Mouse (Mus musculus) heart, embryonic 15.5 days (tissue): ENCODE data around the gene Mettl1. TPM values are rescaled to one million over a fixed set of nuclear protein-coding genes. Genes with fewer than 3 reads are reported as not detected.

Source experiments
- ATAC-seq: fragments of 200-750 bp; cut with Nextera tagmentation; replicated peaks from 2 replicates; pipeline ENCODE4 v1.8.0; 2017; ENCODE audit warnings: low read depth, moderate TSS enrichment; ENCODE audit not compliant: insufficient number of reproducible peaks, insufficient read depth, low FRiP score
- H3K27ac ChIP-seq: fragments of 300-500 bp; sonication (generic); 2 replicates; pipeline ENCODE4 v1.5.1; 2015; ENCODE audit warnings: mild to moderate bottlenecking, inconsistent platforms
- H3K27me3 ChIP-seq: fragments of 300-500 bp; sonication (generic); 2 replicates; pipeline ENCODE4 v1.6.1; 2015; ENCODE audit warnings: inconsistent platforms
- H3K36me3 ChIP-seq: fragments of 300-500 bp; sonication (generic); 2 replicates; pipeline ENCODE4 v1.6.1; 2015; ENCODE audit warnings: mild to moderate bottlenecking, inconsistent platforms
- H3K4me1 ChIP-seq: fragments of 300-500 bp; sonication (generic); replicated peaks from 2 replicates; pipeline ENCODE4 v1.6.1; 2015; ENCODE audit warnings: inconsistent platforms
- H3K4me2 ChIP-seq: fragments of 300-500 bp; sonication (generic); 2 replicates; pipeline ENCODE4 v1.6.1; 2015; ENCODE audit warnings: inconsistent platforms, mild to moderate bottlenecking, moderate library complexity
- H3K4me3 ChIP-seq: fragments of 300-500 bp; sonication (generic); 2 replicates; pipeline ENCODE4 v1.5.1; 2015; ENCODE audit warnings: mild to moderate bottlenecking, inconsistent platforms
- H3K9ac ChIP-seq: fragments of 300-500 bp; sonication (generic); 2 replicates; pipeline ENCODE4 v1.6.1; 2015; ENCODE audit warnings: mild to moderate bottlenecking, inconsistent platforms
- H3K9me3 ChIP-seq: fragments of 300-500 bp; sonication (generic); replicated peaks from 2 replicates; pipeline ENCODE4 v1.6.1; 2016; ENCODE audit warnings: inconsistent platforms
- WGBS: fragments of 180-500 bp; shearing (Covaris S2); methylation state at CpG from one replicate; pipeline ENCODE4 v1.1.7; 2015; ENCODE audit warnings: mixed read lengths; 5-methylcytosine and 5-hydroxymethylcytosine counted together
- polyA plus RNA-seq: library from polyadenylated mRNA; unstranded; fragments of >200 nt; fragmentation: Nextera tagmentation; extraction: Ambion mirVana; gene quantifications from 2 replicates; pipeline ENCODE4 v1.2.1, GENCODE M21; 2015

Mettl1 gene
- 27.7 and 32.0 TPM in 2 replicates for polyA plus RNA-seq

- 0% methylated on average over 28 of the region's 28 CpGs for WGBS
- H3K27ac ChIP-seq, result peak within 1 kb of the TSS; percentile 78
Observed at GRCm38 (mm10) chr10:127041274-127041766, at the start of gene Mettl1, which contains the start of gene Eef1akmt3. Gene Mettl1 (plus strand): TSS chr10:127041414. Gene Eef1akmt3 (minus strand): TSS chr10:127041513.

GRCm38 (mm10) chr10:126991676-126992075, 49.5 kb upstream of the Mettl1 start:
- H3K4me2 ChIP-seq, result no peak overlapping the region
- H3K9me3 ChIP-seq, result no peaks in the 10 kb centered on the region
- no peak overlapping the region for H3K27ac ChIP-seq
- peaks cover 50% of the 10 kb centered on the region for H3K36me3 ChIP-seq
- H3K4me1 ChIP-seq, result peaks cover 52% of the 10 kb centered on the region
- no peak overlapping the region for H3K4me3 ChIP-seq
- ATAC-seq, result no peak
- no peaks in the 10 kb centered on the region for H3K27me3 ChIP-seq
- no peak overlapping the region for H3K9ac ChIP-seq
- WGBS, result 48% methylated on average over 3 of the region's 3 CpGs

More at GRCm38 (mm10) chr10:127041274-127041766, at the start of gene Mettl1, which contains the start of gene Eef1akmt3:
- Histone ChIP-seq H3K4me2 (peak within 1 kb of the TSS; percentile 100), H3K36me3 (peaks cover 9% of the 10 kb centered on the region; the same call in 1 of the 2 replicates), H3K9me3 (no peaks in the 10 kb centered on the region), H3K4me1 (peaks cover 15% of the 10 kb centered on the region), H3K27me3 (peaks cover 16% of the 10 kb centered on the region), H3K4me3 (peak within 1 kb of the TSS; percentile 98), H3K9ac (peak within 1 kb of the TSS; percentile 76)
- peak; percentile 61 for ATAC-seq

GRCm38 (mm10) chr10:126993621-126994020, 47.6 kb upstream of the Mettl1 start:
- no peak overlapping the region for H3K4me2 ChIP-seq
- H3K4me3 ChIP-seq, result no peak overlapping the region
- H3K36me3 ChIP-seq, result peaks cover 65% of the 10 kb centered on the region
- H3K27ac ChIP-seq, result no peak overlapping the region
- H3K4me1 ChIP-seq, result peaks cover 32% of the 10 kb centered on the region
- H3K9ac ChIP-seq, result no peak overlapping the region
- no peaks in the 10 kb centered on the region for H3K27me3 ChIP-seq
- ATAC-seq, result no peak
- no peaks in the 10 kb centered on the region for H3K9me3 ChIP-seq
- WGBS, result 84% methylated on average over 3 of the region's 3 CpGs

- Histone ChIP-seq H3K4me1 (no peaks in the 10 kb centered on the region; the same call in 1 of the 2 replicates), H3K4me3 (no peak overlapping the region), H3K36me3 (peaks cover 56% of the 10 kb centered on the region), H3K4me2 (no peak overlapping the region), H3K27ac (no peak overlapping the region), H3K9me3 (no peaks in the 10 kb centered on the region), H3K9ac (no peak overlapping the region), H3K27me3 (no peaks in the 10 kb centered on the region)
- whole genome bisulfite sequencing, result 53% methylated on average over 13 of the region's 13 CpGs
- no peak for ATAC-seq
Observed at GRCm38 (mm10) chr10:126997340-126998113, 43.7 kb upstream of the Mettl1 start.

- H3K27ac ChIP-seq, result no peak within 1 kb of the TSS
- H3K27me3 ChIP-seq, result no peaks in the 10 kb centered on the region
- H3K4me3 ChIP-seq, result no peak within 1 kb of the TSS
- H3K4me1 ChIP-seq, result no peaks in the 10 kb centered on the region; the same call in 1 of the 2 replicates
- H3K36me3 ChIP-seq, result peaks cover 26% of the 10 kb centered on the region
- no peak for ATAC-seq
- no peak within 1 kb of the TSS for H3K9ac ChIP-seq
- WGBS, result 90% methylated on average over 5 of the region's 5 CpGs
- H3K4me2 ChIP-seq, result no peak within 1 kb of the TSS
- H3K9me3 ChIP-seq, result no peaks in the 10 kb centered on the region
Observed at GRCm38 (mm10) chr10:127000529-127000928, 40.7 kb upstream of the Mettl1 start, which contains the start of gene Avil. Gene Avil (plus strand): TSS chr10:127000709.

- ATAC-seq, result no peak
- H3K27ac ChIP-seq, result no peak overlapping the region
- no peaks in the 10 kb centered on the region for H3K9me3 ChIP-seq
- 81% methylated on average over 9 of the region's 9 CpGs for WGBS
- H3K36me3 ChIP-seq, result peaks cover 20% of the 10 kb centered on the region
- no peak overlapping the region for H3K9ac ChIP-seq
- H3K27me3 ChIP-seq, result no peaks in the 10 kb centered on the region
- no peak overlapping the region for H3K4me3 ChIP-seq
- no peak overlapping the region for H3K4me2 ChIP-seq
- no peaks in the 10 kb centered on the region; the same call in 1 of the 2 replicates for H3K4me1 ChIP-seq
Observed at GRCm38 (mm10) chr10:127001297-127001696, 39.9 kb upstream of the Mettl1 start.

GRCm38 (mm10) chr10:127002056-127002455, 39.2 kb upstream of the Mettl1 start:
- no peak overlapping the region for H3K9ac ChIP-seq
- no peaks in the 10 kb centered on the region for H3K9me3 ChIP-seq
- no peak for ATAC-seq
- H3K4me2 ChIP-seq, result no peak overlapping the region
- WGBS, result 75% methylated on average over 1 of the region's 1 CpGs
- no peaks in the 10 kb centered on the region for H3K27me3 ChIP-seq
- H3K4me1 ChIP-seq, result no peaks in the 10 kb centered on the region; the same call in 1 of the 2 replicates
- peaks cover 20% of the 10 kb centered on the region for H3K36me3 ChIP-seq
- H3K27ac ChIP-seq, result no peak overlapping the region
- no peak overlapping the region for H3K4me3 ChIP-seq

- Histone ChIP-seq H3K4me1 (no peaks in the 10 kb centered on the region), H3K9ac (no peak overlapping the region), H3K4me3 (no peak overlapping the region), H3K36me3 (peaks cover 13% of the 10 kb centered on the region), H3K9me3 (no peaks in the 10 kb centered on the region), H3K27ac (no peak overlapping the region), H3K4me2 (no peak overlapping the region), H3K27me3 (no peaks in the 10 kb centered on the region)
- WGBS, result 86% methylated on average over 5 of the region's 5 CpGs
- no peak for ATAC-seq
Observed at GRCm38 (mm10) chr10:127002765-127003164, 38.4 kb upstream of the Mettl1 start.

- no peaks in the 10 kb centered on the region for H3K4me1 ChIP-seq
- peaks cover 7% of the 10 kb centered on the region for H3K36me3 ChIP-seq
- no peak overlapping the region for H3K27ac ChIP-seq
- no peak for ATAC-seq
- no peak overlapping the region for H3K9ac ChIP-seq
- H3K27me3 ChIP-seq, result no peaks in the 10 kb centered on the region
- H3K4me2 ChIP-seq, result no peak overlapping the region
- 90% methylated on average over 8 of the region's 8 CpGs for WGBS
- H3K9me3 ChIP-seq, result no peaks in the 10 kb centered on the region
- H3K4me3 ChIP-seq, result no peak overlapping the region
Observed at GRCm38 (mm10) chr10:127003334-127003733, 37.9 kb upstream of the Mettl1 start.

- H3K4me1 ChIP-seq, result no peaks in the 10 kb centered on the region
- 80% methylated on average over 7 of the region's 7 CpGs for WGBS
- no peak overlapping the region for H3K4me3 ChIP-seq
- no peak overlapping the region for H3K9ac ChIP-seq
- H3K27me3 ChIP-seq, result no peaks in the 10 kb centered on the region
- H3K27ac ChIP-seq, result no peak overlapping the region
- no peaks in the 10 kb centered on the region for H3K9me3 ChIP-seq
- ATAC-seq, result no peak
- H3K4me2 ChIP-seq, result no peak overlapping the region
- peaks cover 2% of the 10 kb centered on the region; the same call in 1 of the 2 replicates for H3K36me3 ChIP-seq
Observed at GRCm38 (mm10) chr10:127003806-127004205, 37.4 kb upstream of the Mettl1 start.

- H3K4me2 ChIP-seq, result no peak overlapping the region
- H3K4me1 ChIP-seq, result no peaks in the 10 kb centered on the region
- ATAC-seq, result no peak
- no peak overlapping the region for H3K4me3 ChIP-seq
- no peaks in the 10 kb centered on the region for H3K36me3 ChIP-seq
- H3K9me3 ChIP-seq, result no peaks in the 10 kb centered on the region
- no peak overlapping the region for H3K27ac ChIP-seq
- no peak overlapping the region for H3K9ac ChIP-seq
- WGBS, result 58% methylated on average over 5 of the region's 5 CpGs
- H3K27me3 ChIP-seq, result no peaks in the 10 kb centered on the region
Observed at GRCm38 (mm10) chr10:127016488-127016887, 24.7 kb upstream of the Mettl1 start.
